Comparison of ENCODE assay signal across 16 mouse cellular contexts in genomic region chr1:190107587-190107986, GRCm38 (mm10).
"Had no signal": no experiment of that assay in that cellular context is flagged by ENCODE, and none has a peak within 500 bp of the region (broad histone marks: within the 10 kb centered on the region; RNA-seq: fewer than 3 reads in every experiment).

No protein-coding gene starts in this region.

- H3K9ac ChIP-seq: lung, embryonic 15.5 days; midbrain, embryonic 13.5 days; midbrain, embryonic 15.5 days; neural tube, embryonic 12.5 days; stomach, embryonic 15.5 days had no signal

- H3K4me1 ChIP-seq: megakaryocyte, embryonic 14.5 days; midbrain, embryonic 13.5 days; midbrain, embryonic 15.5 days; neural tube, embryonic 12.5 days; stomach, embryonic 15.5 days had no signal

- ATAC-seq: midbrain, embryonic 13.5 days; midbrain, embryonic 15.5 days had no signal

- H3K4me2 ChIP-seq: midbrain, embryonic 11.5 days; midbrain, embryonic 13.5 days; midbrain, embryonic 15.5 days; neural tube, embryonic 12.5 days had no signal

- H3K27ac ChIP-seq: lung, embryonic 15.5 days; macrophage; midbrain, embryonic 13.5 days; midbrain, embryonic 15.5 days; neural tube, embryonic 12.5 days; stomach, embryonic 15.5 days; stomach, postnatal 0 days had no signal

- H3K36me3 ChIP-seq: lung, embryonic 15.5 days; midbrain, embryonic 13.5 days; midbrain, embryonic 15.5 days; neural tube, embryonic 12.5 days; stomach, embryonic 15.5 days had no signal

- H3K27me3 ChIP-seq: lung, embryonic 15.5 days; megakaryocyte, embryonic 14.5 days; midbrain, embryonic 13.5 days; midbrain, embryonic 15.5 days; neural tube, embryonic 12.5 days; stomach, embryonic 15.5 days had no signal

- DNase-seq: lung, adult 2 months; lung, postnatal 14 days; lung, postnatal 36 days; right cerebral cortex, postnatal 14 days; thymus, adult 2 months; thymus, postnatal 25 days; thymus, postnatal 4 days had no signal

- H3K4me3 ChIP-seq: lung, embryonic 15.5 days; megakaryocyte, embryonic 14.5 days; midbrain, embryonic 13.5 days; midbrain, embryonic 15.5 days; neural tube, embryonic 12.5 days; stomach, embryonic 15.5 days had no signal

- H3K9me3 ChIP-seq: lung, embryonic 15.5 days; midbrain, embryonic 15.5 days; neural tube, embryonic 12.5 days; stomach, embryonic 15.5 days had no signal
